Mouse (Mus musculus): ENCODE results near the gene Magi2. TPM values are rescaled to one million over a fixed set of nuclear protein-coding genes. Genes with fewer than 3 reads are reported as not detected.

Magi2 gene
- 0.79 and 2.0 TPM in 2 replicates for polyA plus RNA-seq (2012; rRNA removed)

GRCm38 (mm10) chr5:19226866-19227243, at the start of gene Magi2:
TSS of gene Magi2 (plus strand) at chr5:19227036.
- 7% methylated on average over 14 of the region's 26 CpGs for WGBS
- Histone ChIP-seq H3K27ac (ENCODE audit: insufficient read depth, low read length) (no peak within 1 kb of the TSS), H3K4me3 (ENCODE audit: extremely low read depth, insufficient read depth, insufficient read length) (peak within 1 kb of the TSS; percentile 13; the same call in 1 of the 2 replicates), H3K36me3 (ENCODE audit: control insufficient read depth, insufficient read depth, low read length) (no peaks in the 10 kb centered on the region), H3K4me1 (ENCODE audit: control insufficient read depth, insufficient read depth, insufficient read length) (no peaks in the 10 kb centered on the region), H3K27me3 (ENCODE audit: control insufficient read depth, insufficient read depth, low read length) (0 out of 2 replicates have a peak, but pooled peaks cover 1% of the 10 kb centered on the region)
- no peak for DNase-seq (ENCODE audit: low read depth in 1 of 2, low spot score in 2 of 2)
- no peak for TF ChIP-seq CTCF (IDR thresholded peaks at IDR 0.05; ENCODE audit: extremely low read depth, insufficient read depth, insufficient read length, insufficient replicate concordance)
- no peak for TF ChIP-seq POLR2A (IDR thresholded peaks at IDR 0.05; ENCODE audit: low read depth, low read length)

- no peaks in the 10 kb centered on the region for H3K4me1 ChIP-seq (ENCODE audit: control insufficient read depth, insufficient read depth, insufficient read length)
- DNase-seq (ENCODE audit: low read depth in 1 of 2, low spot score in 2 of 2) = no peak
- TF ChIP-seq CTCF (IDR thresholded peaks at IDR 0.05; ENCODE audit: extremely low read depth, insufficient read depth, insufficient read length, insufficient replicate concordance) = no peak
- TF ChIP-seq POLR2A (IDR thresholded peaks at IDR 0.05; ENCODE audit: low read depth, low read length) = no peak
- H3K27ac ChIP-seq (ENCODE audit: insufficient read depth, low read length) = no peak overlapping the region
- no peaks in the 10 kb centered on the region for H3K36me3 ChIP-seq (ENCODE audit: control insufficient read depth, insufficient read depth, low read length)
- 78% methylated on average over 6 of the region's 6 CpGs for WGBS
- H3K27me3 ChIP-seq (ENCODE audit: control insufficient read depth, insufficient read depth, low read length) = no peaks in the 10 kb centered on the region
- H3K4me3 ChIP-seq (ENCODE audit: extremely low read depth, insufficient read depth, insufficient read length) = no peak overlapping the region
These were observed 48.2 kb upstream of the Magi2 start for GRCm38 (mm10) chr5:19178594-19178993.

- no peak for DNase-seq (ENCODE audit: low read depth in 1 of 2, low spot score in 2 of 2)
- Histone ChIP-seq H3K27ac (ENCODE audit: insufficient read depth, low read length) (no peak overlapping the region), H3K4me1 (ENCODE audit: control insufficient read depth, insufficient read depth, insufficient read length) (no peaks in the 10 kb centered on the region), H3K4me3 (ENCODE audit: extremely low read depth, insufficient read depth, insufficient read length) (no peak overlapping the region), H3K27me3 (ENCODE audit: control insufficient read depth, insufficient read depth, low read length) (no peaks in the 10 kb centered on the region), H3K36me3 (ENCODE audit: control insufficient read depth, insufficient read depth, low read length) (no peaks in the 10 kb centered on the region)
- TF ChIP-seq CTCF (IDR thresholded peaks at IDR 0.05; ENCODE audit: extremely low read depth, insufficient read depth, insufficient read length, insufficient replicate concordance) = no peak
- TF ChIP-seq POLR2A (IDR thresholded peaks at IDR 0.05; ENCODE audit: low read depth, low read length) = no peak
- WGBS = 88% methylated on average over 2 of the region's 2 CpGs
These were observed 40.7 kb upstream of the Magi2 start for GRCm38 (mm10) chr5:19186175-19186574.

GRCm38 (mm10) chr5:19211665-19212064, 15.2 kb upstream of the Magi2 start:
- no peak overlapping the region for H3K4me3 ChIP-seq (ENCODE audit: extremely low read depth, insufficient read depth, insufficient read length)

GRCm38 (mm10) chr5:19226144-19226865, 531 bp upstream of the Magi2 start:
- 0 out of 2 replicates have a peak, but pooled peaks cover 1% of the 10 kb centered on the region for H3K27me3 ChIP-seq (ENCODE audit: control insufficient read depth, insufficient read depth, low read length)
- H3K27ac ChIP-seq (ENCODE audit: insufficient read depth, low read length) = no peak overlapping the region
- H3K36me3 ChIP-seq (ENCODE audit: control insufficient read depth, insufficient read depth, low read length) = no peaks in the 10 kb centered on the region
- H3K4me3 ChIP-seq (ENCODE audit: extremely low read depth, insufficient read depth, insufficient read length) = peak overlapping the region; percentile 2; the same call in 1 of the 2 replicates
- TF ChIP-seq CTCF (IDR thresholded peaks at IDR 0.05; ENCODE audit: extremely low read depth, insufficient read depth, insufficient read length, insufficient replicate concordance) = no peak
- no peak for TF ChIP-seq POLR2A (IDR thresholded peaks at IDR 0.05; ENCODE audit: low read depth, low read length)
- DNase-seq (ENCODE audit: low read depth in 1 of 2, low spot score in 2 of 2) = peak in 1 of 2 experiments; percentile 2
- WGBS = 5% methylated on average over 46 of the region's 51 CpGs
- H3K4me1 ChIP-seq (ENCODE audit: control insufficient read depth, insufficient read depth, insufficient read length) = no peaks in the 10 kb centered on the region

More at GRCm38 (mm10) chr5:19211665-19212064, 15.2 kb upstream of the Magi2 start:
- WGBS = 82% methylated on average over 3 of the region's 3 CpGs
- H3K27me3 ChIP-seq (ENCODE audit: control insufficient read depth, insufficient read depth, low read length) = no peaks in the 10 kb centered on the region
- H3K36me3 ChIP-seq (ENCODE audit: control insufficient read depth, insufficient read depth, low read length) = no peaks in the 10 kb centered on the region
- TF ChIP-seq CTCF (IDR thresholded peaks at IDR 0.05; ENCODE audit: extremely low read depth, insufficient read depth, insufficient read length, insufficient replicate concordance) = no peak
- TF ChIP-seq POLR2A (IDR thresholded peaks at IDR 0.05; ENCODE audit: low read depth, low read length) = no peak
- H3K4me1 ChIP-seq (ENCODE audit: control insufficient read depth, insufficient read depth, insufficient read length) = no peaks in the 10 kb centered on the region
- H3K27ac ChIP-seq (ENCODE audit: insufficient read depth, low read length) = no peak overlapping the region
- no peak for DNase-seq (ENCODE audit: low read depth in 1 of 2, low spot score in 2 of 2)

- no peak overlapping the region for H3K27ac ChIP-seq (ENCODE audit: insufficient read depth, low read length)
- no peak for TF ChIP-seq POLR2A (IDR thresholded peaks at IDR 0.05; ENCODE audit: low read depth, low read length)
- no peak for TF ChIP-seq CTCF (IDR thresholded peaks at IDR 0.05; ENCODE audit: extremely low read depth, insufficient read depth, insufficient read length, insufficient replicate concordance)
- H3K27me3 ChIP-seq (ENCODE audit: control insufficient read depth, insufficient read depth, low read length) = 0 out of 2 replicates have a peak, but pooled peaks cover 1% of the 10 kb centered on the region
- H3K4me1 ChIP-seq (ENCODE audit: control insufficient read depth, insufficient read depth, insufficient read length) = no peaks in the 10 kb centered on the region
- peak in 1 of 2 experiments; percentile 3 for DNase-seq (ENCODE audit: low read depth in 1 of 2, low spot score in 2 of 2)
- peak overlapping the region; percentile 13; the same call in 1 of the 2 replicates for H3K4me3 ChIP-seq (ENCODE audit: extremely low read depth, insufficient read depth, insufficient read length)
- WGBS = 3% methylated on average over 21 of the region's 21 CpGs
- no peaks in the 10 kb centered on the region for H3K36me3 ChIP-seq (ENCODE audit: control insufficient read depth, insufficient read depth, low read length)
These were observed 445 bp downstream of the Magi2 start for GRCm38 (mm10) chr5:19227281-19227680.
